Mouse (Mus musculus) MEL (cell line): ENCODE data around the gene Fibin. TPM values are rescaled to one million over a fixed set of nuclear protein-coding genes. Genes with fewer than 3 reads are reported as not detected.

Experiments
- DNase-seq: peaks from one replicate; pipeline ENCODE4 v3.0.0; 2011; ENCODE audit warnings: low read depth, low spot score
- H3K27ac ChIP-seq: 2 replicates; pipeline ENCODE4 v1.5.1; 2012; ENCODE audit warnings: low read depth, mild to moderate bottlenecking, control low read depth, low read length, moderate library complexity; ENCODE audit not compliant: control insufficient read depth
- H3K27me3 ChIP-seq, 2 experiments: fragments of 150-350 bp in 1 of 2; sonication (generic) in 1 of 2; 2 replicates each; pipeline ENCODE4 v1.6.1; 2012; ENCODE audit warnings: low read length in 2 of 2, mild to moderate bottlenecking in 2 of 2, improper control_type of control experiment in 1 of 2, moderate library complexity in 1 of 2; ENCODE audit not compliant: insufficient read depth in 2 of 2, control insufficient read depth in 1 of 2
- H3K36me3 ChIP-seq, 2 experiments: 2 replicates each; pipeline ENCODE4 v1.6.1; 2012 to 2014; ENCODE audit warnings: low read length in 2 of 2, improper control_type of control experiment in 1 of 2, inconsistent platforms in 1 of 2, mild to moderate bottlenecking in 1 of 2; ENCODE audit not compliant: insufficient read depth in 2 of 2, control insufficient read depth in 1 of 2
- H3K4me1 ChIP-seq, 2 experiments: fragments of 150-350 bp in 1 of 2; sonication (generic) in 1 of 2; 2 replicates each; pipeline ENCODE4 v1.6.1; 2012; ENCODE audit warnings: low read length in 2 of 2, improper control_type of control experiment in 1 of 2, mild to moderate bottlenecking in 1 of 2; ENCODE audit not compliant: insufficient read depth in 2 of 2, control insufficient read depth in 1 of 2
- H3K4me3 ChIP-seq, 2 experiments: fragments of 150-350 bp in 1 of 2; sonication (generic) in 1 of 2; 2 replicates each; pipeline ENCODE4 v1.5.1; 2012; ENCODE audit warnings: low read depth in 2 of 2, low read length in 2 of 2, mild to moderate bottlenecking in 2 of 2, moderate library complexity in 2 of 2, control low read depth in 1 of 2, improper control_type of control experiment in 1 of 2; ENCODE audit not compliant: control insufficient read depth in 1 of 2, insufficient read depth in 1 of 2
- H3K79me2 ChIP-seq: 2 replicates; pipeline ENCODE4 v1.6.1; 2012; ENCODE audit warnings: mild to moderate bottlenecking, low read length, moderate library complexity; ENCODE audit not compliant: control insufficient read depth, poor library complexity, insufficient read depth
- H3K9ac ChIP-seq: 2 replicates; pipeline ENCODE4 v1.6.1; 2012; ENCODE audit warnings: low read depth, mild to moderate bottlenecking, control low read depth, low read length, moderate library complexity; ENCODE audit not compliant: control insufficient read depth, poor library complexity, severe bottlenecking
- H3K9me3 ChIP-seq: fragments of 150-350 bp; sonication (generic); replicated peaks from 2 replicates; pipeline ENCODE4 v1.6.1; 2012; ENCODE audit warnings: mild to moderate bottlenecking, low read length, improper control_type of control experiment, moderate library complexity; ENCODE audit not compliant: insufficient read depth
- CHD1 ChIP-seq: IDR thresholded peaks from 2 replicates; pipeline ENCODE4 v1.6.1; 2012; ENCODE audit warnings: low read depth, mild to moderate bottlenecking, inconsistent platforms, low read length, improper control_type of control experiment
- CHD2 ChIP-seq: IDR thresholded peaks from 2 replicates; pipeline ENCODE4 v1.6.1; 2011; ENCODE audit warnings: low read length, improper control_type of control experiment
- E2F4 ChIP-seq: IDR thresholded peaks from 2 replicates; pipeline ENCODE4 v1.6.1; 2011; ENCODE audit warnings: low read depth, low read length, improper control_type of control experiment, borderline replicate concordance
- ELF1 ChIP-seq: IDR thresholded peaks from 2 replicates; pipeline ENCODE4 v1.6.1; 2014; ENCODE audit warnings: low read depth, mild to moderate bottlenecking, inconsistent platforms, low read length, improper control_type of control experiment, moderate library complexity
- EP300 ChIP-seq, 2 experiments: IDR thresholded peaks; 2 replicates each; pipeline ENCODE4 v1.6.1; 2011; ENCODE audit warnings: improper control_type of control experiment in 2 of 2, low read length in 2 of 2, low read depth in 1 of 2, mild to moderate bottlenecking in 1 of 2
- ETS1 ChIP-seq: IDR thresholded peaks from 2 replicates; pipeline ENCODE4 v1.6.1; 2012; ENCODE audit warnings: low read depth, mild to moderate bottlenecking, inconsistent platforms, low read length, improper control_type of control experiment, moderate library complexity
- GABPA ChIP-seq: IDR thresholded peaks from 2 replicates; pipeline ENCODE4 v1.6.1; 2012; ENCODE audit warnings: low read depth, mild to moderate bottlenecking, inconsistent platforms, low read length, improper control_type of control experiment, moderate library complexity
- HCFC1 ChIP-seq: IDR thresholded peaks from 2 replicates; pipeline ENCODE4 v1.6.1; 2012; ENCODE audit warnings: low read depth, mild to moderate bottlenecking, inconsistent platforms, low read length, improper control_type of control experiment, moderate library complexity
- KAT2A ChIP-seq: conservative IDR thresholded peaks from 2 replicates; pipeline ENCODE4 v1.6.1; 2012; ENCODE audit warnings: low read depth, low read length, improper control_type of control experiment, inconsistent platforms
- MXI1 ChIP-seq: IDR thresholded peaks from 2 replicates; pipeline ENCODE4 v1.6.1; 2011; ENCODE audit warnings: mild to moderate bottlenecking, low read depth, low read length, improper control_type of control experiment
- MYB ChIP-seq: IDR thresholded peaks from 2 replicates; pipeline ENCODE4 v1.6.1; 2011; ENCODE audit warnings: mild to moderate bottlenecking, low read depth, low read length, improper control_type of control experiment
- MYC ChIP-seq: IDR thresholded peaks from 2 replicates; pipeline ENCODE4 v1.6.1; 2011; ENCODE audit warnings: low read depth, mild to moderate bottlenecking, low read length, improper control_type of control experiment, moderate library complexity
- NELFE ChIP-seq: IDR thresholded peaks from 2 replicates; pipeline ENCODE4 v1.6.1; 2011; ENCODE audit warnings: low read depth, low read length, improper control_type of control experiment
- NRF1 ChIP-seq: IDR thresholded peaks from 2 replicates; pipeline ENCODE4 v1.6.1; 2014; ENCODE audit warnings: low read depth, mild to moderate bottlenecking, inconsistent platforms, low read length, improper control_type of control experiment, moderate library complexity; ENCODE audit not compliant: poor library complexity, insufficient read depth, severe bottlenecking
- POLR2A ChIP-seq, 2 experiments: IDR thresholded peaks; 2 replicates each; pipeline ENCODE4 v1.6.1; 2011 to 2012; ENCODE audit warnings: low read length in 2 of 2, mild to moderate bottlenecking in 2 of 2, control low read depth in 1 of 2, improper control_type of control experiment in 1 of 2, low read depth in 1 of 2, moderate library complexity in 1 of 2; ENCODE audit not compliant: control insufficient read depth in 1 of 2, insufficient read depth in 1 of 2, poor library complexity in 1 of 2
- POLR2AphosphoS5 ChIP-seq: IDR thresholded peaks from 2 replicates; pipeline ENCODE4 v1.6.1; 2012; ENCODE audit warnings: low read depth, borderline replicate concordance, mild to moderate bottlenecking, inconsistent platforms, low read length, moderate library complexity, mixed read lengths
- RCOR1 ChIP-seq: IDR thresholded peaks from 2 replicates; pipeline ENCODE4 v1.6.1; 2012; ENCODE audit warnings: low read depth, mild to moderate bottlenecking, inconsistent platforms, low read length, improper control_type of control experiment
- SIN3A ChIP-seq: IDR thresholded peaks from 2 replicates; pipeline ENCODE4 v1.6.1; 2012; ENCODE audit warnings: low read length, improper control_type of control experiment, inconsistent platforms
- SMC3 ChIP-seq: IDR thresholded peaks from 2 replicates; pipeline ENCODE4 v1.6.1; 2011; ENCODE audit warnings: low read depth, low read length, improper control_type of control experiment
- UBTF ChIP-seq: IDR thresholded peaks from 2 replicates; pipeline ENCODE4 v1.6.1; 2012; ENCODE audit warnings: low read depth, mild to moderate bottlenecking, inconsistent platforms, low read length, improper control_type of control experiment, moderate library complexity, borderline replicate concordance; ENCODE audit not compliant: insufficient read depth
- USF1 ChIP-seq: IDR thresholded peaks from 2 replicates; pipeline ENCODE4 v1.6.1; 2014; ENCODE audit warnings: low read depth, mild to moderate bottlenecking, inconsistent platforms, low read length, improper control_type of control experiment, moderate library complexity
- ZKSCAN1 ChIP-seq: IDR thresholded peaks from 2 replicates; pipeline ENCODE4 v1.6.1; 2012; ENCODE audit warnings: low read depth, mild to moderate bottlenecking, inconsistent platforms, low read length, improper control_type of control experiment, moderate library complexity
- ZMIZ1 ChIP-seq: IDR thresholded peaks from 2 replicates; pipeline ENCODE4 v1.6.1; 2012; ENCODE audit warnings: low read depth, mild to moderate bottlenecking, inconsistent platforms, low read length, improper control_type of control experiment, moderate library complexity
- polyA plus RNA-seq, 2 experiments: library from polyadenylated mRNA; stranded (reverse) in 1 of 2; unstranded in 1 of 2; fragments of >175 nt in 1 of 2; fragments of >200 nt in 1 of 2; gene quantifications; 2 replicates each; pipeline versions ENCODE4 v1.2.1 to v1.2.4; 2012; ENCODE audit warnings: low replicate concordance in 2 of 2, low read depth in 1 of 2; ENCODE audit not compliant: insufficient read length in 2 of 2, insufficient read depth in 1 of 2, missing spikeins in 1 of 2
- total RNA-seq: library from RNA; depleted of rRNA; stranded (reverse); fragments of 300-350 nt; gene quantifications from 2 replicates; pipeline ENCODE4 v1.2.3, GENCODE M21; 2012

Fibin gene
- total and polyA plus RNA-seq, 3 experiments, result not detected

DNA sequence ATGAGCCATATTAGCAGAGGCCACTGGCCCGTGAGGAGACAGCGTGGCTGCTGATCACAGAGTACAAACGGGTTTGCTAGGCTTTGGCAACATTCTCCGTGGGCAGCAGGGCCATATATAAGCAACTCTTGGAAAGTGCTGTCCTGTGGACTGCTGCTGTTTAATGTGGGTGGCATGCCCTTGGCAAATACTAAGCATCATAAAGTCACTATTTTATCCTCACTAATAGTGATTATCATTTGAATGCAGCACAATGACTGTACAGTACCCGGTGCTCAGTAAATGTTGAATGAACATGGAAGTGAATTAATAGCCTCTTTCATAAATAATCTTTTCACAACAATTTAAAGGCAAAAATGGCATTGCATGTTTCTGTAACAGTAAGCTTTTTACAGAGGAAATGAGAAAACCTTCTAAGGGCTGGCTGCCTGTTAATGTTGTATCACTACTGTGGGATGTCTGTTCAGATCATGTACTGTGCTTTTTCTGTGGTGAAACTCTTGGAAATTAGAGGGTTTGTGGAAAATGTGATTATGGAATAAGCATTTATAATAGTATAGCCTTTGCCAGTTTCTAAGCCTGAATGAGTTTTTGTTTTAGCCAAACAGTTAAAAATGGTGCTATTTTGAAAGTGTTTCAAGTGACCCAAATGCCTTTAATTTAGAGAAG, 9.5 kb downstream of the Fibin start:
- Histone ChIP-seq H3K79me2 (no peaks in the 10 kb centered on the region), H3K27ac (no peak overlapping the region), H3K4me1 (no peaks in the 10 kb centered on the region), H3K36me3 (no peaks in the 10 kb centered on the region), H3K27me3 (no peaks in the 10 kb centered on the region), H3K9me3 (no peaks in the 10 kb centered on the region), H3K4me3 (no peak overlapping the region), H3K9ac (no peak overlapping the region)
- TF ChIP-seq CHD2 (no peak), MYC (no peak), EP300 (IDR thresholded peaks at IDR 0.05; ENCODE audit: low read depth in 1 of 2, low read length in 2 of 2) (no peak), ELF1 (no peak), POLR2AphosphoS5 (no peak), NRF1 (no peak), KAT2A (no peak), UBTF (no peak), SIN3A (no peak), POLR2A (IDR thresholded peaks at IDR 0.05; ENCODE audit: control insufficient read depth in 1 of 2, insufficient read depth in 1 of 2, low read depth in 1 of 2, low read length in 2 of 2, poor library complexity in 1 of 2) (no peak), MXI1 (no peak), ZKSCAN1 (no peak), GABPA (no peak), MYB (no peak), NELFE (no peak), CHD1 (no peak), E2F4 (no peak)
- no peak for DNase-seq

- Histone ChIP-seq H3K9ac (no peak overlapping the region), H3K9me3 (no peaks in the 10 kb centered on the region), H3K79me2 (no peaks in the 10 kb centered on the region), H3K27me3 (no peaks in the 10 kb centered on the region), H3K36me3 (no peaks in the 10 kb centered on the region), H3K27ac (no peak overlapping the region), H3K4me3 (no peak overlapping the region), H3K4me1 (no peaks in the 10 kb centered on the region)
- no peak for TF ChIP-seq RCOR1
- no peak for TF ChIP-seq HCFC1
- TF ChIP-seq GABPA, result no peak
- no peak for TF ChIP-seq NRF1
- TF ChIP-seq SMC3, result no peak
- no peak for TF ChIP-seq ZMIZ1
- TF ChIP-seq CHD2, result no peak
- no peak for TF ChIP-seq NELFE
- no peak for TF ChIP-seq USF1
- TF ChIP-seq ETS1, result no peak
- no peak for DNase-seq
Observed at GRCm38 (mm10) chr2:110351843-110352251, 11.1 kb downstream of the Fibin start.
